Mouse (Mus musculus): Measurements from ENCODE around the gene Lsm14a. TPM values are rescaled to one million over a fixed set of nuclear protein-coding genes. Genes with fewer than 3 reads are reported as not detected.

The Lsm14a gene
- total RNA-seq (2021): 10 to 100 TPM; 56.0 to 73.4 TPM

DNA sequence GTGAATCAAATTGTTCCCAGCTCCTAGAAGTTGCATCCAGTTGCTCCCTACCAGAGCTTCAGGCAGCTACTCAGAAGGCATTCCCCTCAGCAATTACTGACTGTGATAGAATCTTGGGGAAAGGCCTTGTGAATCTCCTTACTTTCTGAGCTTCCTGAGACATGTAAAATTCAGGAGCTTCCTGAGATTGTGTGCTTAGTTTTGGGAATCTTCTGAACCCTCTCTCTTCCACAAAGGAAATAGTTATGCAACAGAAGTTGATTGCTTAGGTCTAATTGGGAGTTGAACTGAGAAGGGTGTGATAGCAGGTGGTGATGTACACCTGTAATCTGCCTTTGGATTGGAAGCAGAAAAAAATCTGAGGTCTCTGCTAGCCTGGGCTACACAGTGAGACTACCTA, at the start of gene Lsm14a:
Gene Lsm14a, minus strand, starts transcription at position 101 of the 400 bp plus-strand sequence.
- no peak for DNase-seq (ENCODE audit: extremely low spot score in 1 of 2, low spot score in 2 of 2)
- intact Hi-C loops (cut with DNase I): no loop called here

DNA sequence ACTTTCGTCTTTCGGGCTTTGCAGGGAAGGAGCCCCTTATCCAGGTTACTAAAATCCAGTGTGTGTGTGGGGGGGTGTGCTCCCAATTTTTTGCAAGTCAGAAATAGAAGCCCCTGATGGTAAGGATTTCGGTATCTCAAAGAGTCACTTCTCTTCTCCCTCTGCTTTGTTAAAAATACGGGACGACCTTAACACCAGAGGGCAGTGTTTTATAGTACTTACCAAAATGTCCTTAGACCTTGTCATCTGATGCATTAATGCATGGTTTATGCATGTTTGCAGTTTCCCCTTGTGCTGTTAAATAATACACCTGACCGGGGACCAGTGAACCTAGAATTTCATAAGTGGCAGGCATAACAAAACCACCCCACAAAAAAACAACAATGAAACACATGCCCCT, 45.8 kb upstream of the Lsm14a start:
- intact Hi-C loops (cut with DNase I): loop anchor here (2.0 kb wide), 1 partner anchor 234 kb away; no protein-coding TSS in a partner anchor
- DNase-seq (ENCODE audit: extremely low spot score in 1 of 2, low spot score in 2 of 2): peak in 1 of 2 experiments; percentile 27

DNA sequence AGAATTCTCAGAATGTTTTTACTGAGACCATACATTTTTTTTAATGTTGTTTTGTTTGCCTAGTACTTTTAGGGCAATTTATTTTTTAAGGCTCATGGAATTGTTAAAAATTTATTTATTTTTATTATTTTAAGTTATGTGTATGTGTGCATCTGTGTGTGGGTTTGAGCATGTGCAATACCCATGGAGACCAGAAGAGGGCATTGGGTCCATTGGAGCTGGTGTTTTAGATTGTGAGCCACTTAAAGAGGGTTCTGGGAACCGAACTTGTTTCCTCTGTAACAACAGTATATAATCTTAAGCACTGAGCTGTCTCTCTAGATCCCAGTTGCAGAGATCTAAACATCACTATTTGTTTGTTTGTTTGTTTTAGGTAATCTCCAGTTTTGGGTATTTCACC, 40.5 kb upstream of the Lsm14a start:
- intact Hi-C loops (cut with DNase I): no loop called here
- no peak for DNase-seq (ENCODE audit: extremely low spot score in 1 of 2, low spot score in 2 of 2)

DNA sequence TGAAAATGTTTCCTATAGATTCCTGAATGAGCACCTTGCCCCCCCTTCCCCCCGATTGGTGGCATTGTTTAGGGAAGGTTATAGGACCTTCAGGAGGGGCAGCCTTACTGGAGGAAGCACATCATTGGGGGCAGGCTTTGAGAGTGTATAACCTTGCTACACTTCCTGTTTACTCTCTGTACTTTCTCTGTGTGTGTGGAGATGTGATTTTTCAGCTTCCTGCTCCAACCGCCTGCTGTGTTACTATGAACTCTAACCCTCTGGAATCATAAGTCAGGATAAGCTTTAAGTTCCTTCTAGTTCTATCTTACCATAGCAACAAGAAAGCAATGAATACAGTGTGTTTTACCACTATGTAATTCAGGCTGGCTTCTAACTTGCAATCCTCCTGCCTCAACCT, 28.1 kb upstream of the Lsm14a start:
- intact Hi-C loops (cut with DNase I): no loop called here
- DNase-seq (ENCODE audit: extremely low spot score in 1 of 2, low spot score in 2 of 2): no peak

DNA sequence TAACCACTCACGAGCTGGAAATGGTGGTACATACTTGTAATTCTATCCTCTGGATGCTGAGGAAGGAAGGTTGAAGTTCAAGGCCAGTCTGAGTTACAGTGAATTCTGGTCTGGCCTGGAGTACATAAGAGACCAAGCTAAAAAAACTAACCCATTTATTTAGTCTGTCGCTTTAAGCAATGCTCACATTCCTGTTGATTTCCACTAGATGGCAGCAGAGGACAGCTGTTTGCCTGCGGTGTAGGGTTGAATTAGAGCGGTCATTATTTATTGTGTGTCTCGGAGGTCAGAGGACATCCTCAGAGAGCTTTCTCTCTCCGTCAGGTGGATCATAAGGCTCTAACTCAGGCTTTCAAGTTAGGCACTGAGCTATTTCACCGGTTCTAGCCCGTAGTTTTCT, 14.4 kb upstream of the Lsm14a start:
- no peak for DNase-seq (ENCODE audit: extremely low spot score in 1 of 2, low spot score in 2 of 2)
- intact Hi-C loops (cut with DNase I): loop anchor here (1.0 to 10.0 kb wide), 3 partner anchors 265 to 857 kb away; no protein-coding TSS in a partner anchor

DNA sequence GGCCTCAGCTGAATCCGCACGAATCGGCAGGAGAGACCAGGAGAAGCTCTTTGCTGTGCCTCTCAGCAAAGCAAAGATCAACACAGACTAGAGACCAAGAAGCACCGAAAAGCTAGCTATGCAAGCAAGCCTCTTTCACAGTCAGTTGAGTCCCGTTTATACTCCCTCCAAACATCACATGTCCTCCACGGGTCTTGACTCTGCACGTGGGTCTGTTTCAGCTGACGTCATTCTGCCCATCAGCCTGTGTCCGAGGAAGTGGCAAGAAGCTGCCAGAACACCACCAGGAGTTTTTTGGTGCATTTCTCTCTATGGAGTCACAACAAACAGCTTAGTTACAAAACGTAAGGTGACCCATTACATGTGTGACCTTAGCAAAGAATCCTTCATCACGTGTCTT, 10.8 kb upstream of the Lsm14a start:
- intact Hi-C loops (cut with DNase I): loop anchor here (10.0 kb wide), 2 partner anchors 771 to 861 kb away; no protein-coding TSS in a partner anchor
- DNase-seq (ENCODE audit: extremely low spot score in 1 of 2, low spot score in 2 of 2): no peak

DNA sequence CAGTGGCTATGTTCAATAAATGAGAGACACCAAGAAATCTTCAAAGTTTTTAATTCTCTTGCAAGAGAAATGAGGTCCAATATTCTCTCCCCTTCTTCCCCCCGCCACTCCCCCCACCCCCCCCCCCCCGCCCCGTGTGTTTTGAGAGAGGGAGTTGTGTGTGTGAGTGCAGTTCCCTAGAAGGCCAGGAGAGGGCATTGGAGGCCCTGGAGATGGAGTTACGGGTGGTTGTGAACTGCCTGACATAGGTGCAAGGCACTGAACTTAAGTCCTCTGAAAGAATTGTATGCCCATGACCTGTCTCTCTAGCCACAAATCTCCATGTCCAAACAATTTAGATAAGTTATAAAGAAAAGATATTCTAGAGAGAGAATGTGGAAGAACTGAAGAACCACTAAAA, 7.0 kb upstream of the Lsm14a start:
- intact Hi-C loops (cut with DNase I): loop anchor here (10.0 kb wide), 2 partner anchors 775 to 865 kb away; no protein-coding TSS in a partner anchor

DNA sequence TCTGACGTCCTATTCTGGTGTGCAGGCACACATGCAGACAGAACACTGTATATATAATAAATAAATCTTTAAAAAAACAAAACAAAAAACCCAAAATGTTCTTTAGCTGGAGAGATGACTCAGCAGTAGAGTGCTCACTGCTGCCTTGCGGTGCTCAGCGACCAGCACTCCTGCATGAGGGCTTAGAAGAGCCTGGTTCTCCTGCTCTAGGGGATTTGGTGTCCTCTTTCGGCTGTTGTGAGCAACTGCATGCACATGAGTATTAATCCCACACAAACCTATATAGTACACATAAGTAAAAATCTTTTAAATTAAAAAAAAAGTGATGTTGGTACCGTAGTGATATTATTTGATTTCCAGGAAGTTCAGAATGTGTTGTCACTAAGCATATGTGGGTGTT, 5.7 kb upstream of the Lsm14a start:
- no peak for DNase-seq (ENCODE audit: extremely low spot score in 1 of 2, low spot score in 2 of 2)
- intact Hi-C loops (cut with DNase I): no loop called here

More for the DNA sequence above, 7.0 kb upstream of the Lsm14a start:
- no peak for DNase-seq (ENCODE audit: extremely low spot score in 1 of 2, low spot score in 2 of 2)

DNA sequence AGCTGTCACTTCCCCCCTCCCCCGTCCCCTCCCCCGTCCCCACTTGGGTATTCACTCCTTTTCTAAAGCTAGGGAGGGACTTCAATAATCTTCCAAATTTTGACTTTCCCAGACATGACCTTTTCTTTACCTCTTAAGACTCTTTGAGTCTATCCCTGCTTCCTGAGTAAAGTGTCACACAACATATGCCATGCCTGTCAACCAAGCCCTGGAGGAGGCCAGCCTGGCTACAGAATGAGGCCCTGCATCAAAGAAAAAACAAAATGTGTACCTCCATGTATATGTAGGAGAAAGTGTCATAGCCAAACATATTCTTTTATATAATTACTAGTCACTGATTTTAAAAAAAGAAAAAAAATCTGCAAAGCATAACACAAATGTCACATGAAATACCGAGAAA, 3.7 kb upstream of the Lsm14a start:
- intact Hi-C loops (cut with DNase I): no loop called here
- DNase-seq (ENCODE audit: extremely low spot score in 1 of 2, low spot score in 2 of 2): no peak

DNA sequence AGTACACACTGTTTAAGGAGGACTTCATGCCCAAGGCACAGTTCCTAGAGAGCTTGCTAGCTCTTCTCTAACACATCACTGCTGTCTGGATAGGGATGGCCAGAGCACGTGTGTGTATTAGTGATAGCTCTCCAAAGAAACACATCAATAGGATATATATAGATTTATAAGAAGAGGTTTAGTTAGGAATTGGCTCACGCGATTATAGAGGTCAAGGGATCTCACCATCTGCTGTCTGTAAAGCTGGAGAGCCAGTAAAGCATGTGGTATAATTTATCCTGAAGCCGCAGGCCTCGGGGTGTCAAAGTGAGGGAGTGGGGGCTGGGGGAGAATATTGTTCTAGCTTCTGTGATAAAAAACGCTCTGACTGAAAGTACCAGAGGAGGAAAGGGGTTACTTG, 2.6 kb upstream of the Lsm14a start:
- intact Hi-C loops (cut with DNase I): no loop called here
- no peak for DNase-seq (ENCODE audit: extremely low spot score in 1 of 2, low spot score in 2 of 2)

DNA sequence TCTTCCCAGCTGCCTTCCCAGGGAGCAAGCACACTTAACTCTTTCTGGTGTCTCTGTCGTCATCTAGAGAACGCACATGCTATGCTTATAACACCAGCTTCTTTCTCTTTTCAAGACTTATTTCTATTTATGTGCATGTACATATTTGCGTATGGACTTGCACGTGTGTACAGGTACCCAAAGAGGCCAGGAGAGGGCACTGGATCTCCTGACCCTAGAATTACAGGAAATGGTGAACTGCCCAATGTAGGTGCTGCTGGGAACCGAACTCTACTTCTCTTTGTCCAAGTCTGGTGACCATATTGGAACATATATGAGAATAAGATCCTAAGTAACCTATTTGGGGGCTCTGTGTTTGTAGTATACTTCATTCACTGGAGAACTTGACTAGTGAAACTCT, 1.5 kb upstream of the Lsm14a start:
- DNase-seq (ENCODE audit: extremely low spot score in 1 of 2, low spot score in 2 of 2): no peak
- intact Hi-C loops (cut with DNase I): no loop called here

DNA sequence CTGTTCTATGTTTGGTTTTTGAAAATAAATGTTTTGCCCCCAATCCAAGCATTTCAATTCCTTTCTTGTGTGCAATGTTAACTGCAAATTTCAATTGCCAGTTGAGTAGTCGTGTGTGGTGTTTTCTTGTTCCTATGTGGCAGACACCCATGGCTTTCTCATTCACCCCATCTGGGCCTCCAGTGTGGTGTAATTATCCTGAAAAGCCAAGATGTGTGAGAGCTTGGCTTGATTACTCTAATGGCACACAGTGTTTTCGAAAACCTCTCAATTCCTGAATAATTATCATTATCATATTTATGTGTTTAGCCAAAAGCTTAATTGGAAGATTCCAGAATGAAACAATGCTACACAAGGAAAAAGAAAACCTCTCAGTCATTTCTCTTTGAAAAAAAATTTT, 976 bp upstream of the Lsm14a start:
- intact Hi-C loops (cut with DNase I): no loop called here
- DNase-seq (ENCODE audit: extremely low spot score in 1 of 2, low spot score in 2 of 2): no peak

DNA sequence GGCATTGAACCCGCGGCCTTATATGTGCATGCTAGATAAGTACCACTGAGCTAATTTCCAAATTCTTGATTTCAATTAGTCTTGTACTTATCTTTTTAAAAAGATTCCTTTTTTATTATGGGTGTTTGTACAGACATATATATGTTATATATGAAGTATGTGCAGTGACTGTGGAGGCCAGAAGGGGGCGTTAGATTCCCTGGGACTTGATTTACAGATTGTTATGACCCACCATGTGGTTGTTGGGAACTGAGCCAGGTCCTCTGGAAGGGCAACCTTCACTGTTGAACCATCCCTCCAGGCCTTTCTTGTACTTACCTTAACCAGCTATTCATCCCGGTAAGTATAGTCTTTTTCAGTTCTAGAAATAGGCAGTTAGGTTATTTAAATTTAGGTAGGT, 780 bp downstream of the Lsm14a start:
- intact Hi-C loops (cut with DNase I): no loop called here
- peak in 1 of 2 experiments; percentile 39 for DNase-seq (ENCODE audit: extremely low spot score in 1 of 2, low spot score in 2 of 2)

DNA sequence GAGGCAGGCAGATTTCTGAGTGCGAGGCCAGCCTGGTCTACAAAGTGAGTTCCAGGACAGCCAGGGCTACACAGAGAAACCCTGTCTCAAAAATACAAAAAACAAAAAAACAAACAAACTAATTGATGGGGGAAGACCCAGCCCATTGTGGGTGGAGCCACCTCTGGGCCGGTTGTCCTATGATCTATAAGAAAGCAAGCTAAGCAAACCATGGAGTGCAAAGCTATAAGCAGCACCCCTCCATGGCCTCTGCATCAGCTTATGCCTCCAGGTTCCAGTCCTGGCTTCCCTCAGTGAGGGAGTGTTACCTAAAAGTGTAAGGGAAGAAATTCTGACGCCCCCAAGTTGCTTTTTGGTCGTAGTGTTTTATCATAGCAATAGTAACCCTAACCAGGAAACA, 1.4 kb downstream of the Lsm14a start:
- intact Hi-C loops (cut with DNase I): no loop called here
- DNase-seq (ENCODE audit: extremely low spot score in 1 of 2, low spot score in 2 of 2): no peak

DNA sequence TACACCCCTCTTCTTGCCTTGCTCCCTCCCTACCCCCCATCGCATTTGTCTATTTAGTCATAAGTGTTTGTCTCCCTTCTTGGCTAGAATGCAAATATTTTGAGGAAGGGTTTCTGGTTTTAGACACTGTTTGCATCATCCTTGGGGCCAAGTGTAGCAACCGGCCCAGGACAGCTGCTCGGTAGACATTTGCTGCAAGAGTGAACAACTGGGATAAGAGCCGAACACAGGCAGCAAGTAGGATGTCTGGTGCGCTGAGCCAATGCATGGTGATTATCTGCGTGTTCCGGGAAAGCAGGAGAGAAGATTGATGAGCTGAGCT, 2.3 kb downstream of the Lsm14a start:
- no peak for DNase-seq (ENCODE audit: extremely low spot score in 1 of 2, low spot score in 2 of 2)
- intact Hi-C loops (cut with DNase I): no loop called here

DNA sequence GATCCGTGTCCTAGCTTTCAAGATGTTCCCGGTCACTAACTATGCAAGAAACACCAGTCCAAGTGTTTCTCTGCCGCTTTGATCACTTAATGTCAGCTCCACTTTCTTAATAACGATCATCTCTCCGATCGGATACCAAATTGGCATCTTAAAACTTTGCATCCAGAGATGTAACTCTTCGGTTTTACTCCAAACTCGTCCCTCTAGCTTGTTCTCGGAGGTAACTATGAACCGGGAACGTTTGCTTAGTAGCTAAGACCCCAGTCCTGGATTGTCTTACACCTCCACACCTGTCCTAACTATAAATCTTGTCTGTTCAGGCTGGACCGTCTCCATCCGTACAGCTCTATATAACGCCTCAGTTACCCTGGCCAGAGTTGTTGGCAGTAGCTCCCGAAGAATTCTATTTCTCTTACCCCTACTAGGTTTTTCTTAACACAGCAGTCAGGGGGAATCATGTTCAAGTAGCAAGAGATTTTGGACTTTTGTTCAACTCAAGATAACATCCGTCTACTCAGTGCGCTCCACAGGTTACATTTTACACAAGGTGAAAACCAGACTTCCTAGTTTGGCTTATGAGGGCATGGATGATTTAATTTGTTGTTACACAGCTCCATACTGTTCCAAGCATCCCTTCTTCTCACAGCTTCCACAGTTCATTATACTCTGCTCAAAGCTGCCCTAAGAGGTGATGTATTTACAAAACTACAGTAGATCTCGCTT, 2.8 kb downstream of the Lsm14a start:
- no peak for DNase-seq (ENCODE audit: extremely low spot score in 1 of 2, low spot score in 2 of 2)
- intact Hi-C loops (cut with DNase I): no loop called here

DNA sequence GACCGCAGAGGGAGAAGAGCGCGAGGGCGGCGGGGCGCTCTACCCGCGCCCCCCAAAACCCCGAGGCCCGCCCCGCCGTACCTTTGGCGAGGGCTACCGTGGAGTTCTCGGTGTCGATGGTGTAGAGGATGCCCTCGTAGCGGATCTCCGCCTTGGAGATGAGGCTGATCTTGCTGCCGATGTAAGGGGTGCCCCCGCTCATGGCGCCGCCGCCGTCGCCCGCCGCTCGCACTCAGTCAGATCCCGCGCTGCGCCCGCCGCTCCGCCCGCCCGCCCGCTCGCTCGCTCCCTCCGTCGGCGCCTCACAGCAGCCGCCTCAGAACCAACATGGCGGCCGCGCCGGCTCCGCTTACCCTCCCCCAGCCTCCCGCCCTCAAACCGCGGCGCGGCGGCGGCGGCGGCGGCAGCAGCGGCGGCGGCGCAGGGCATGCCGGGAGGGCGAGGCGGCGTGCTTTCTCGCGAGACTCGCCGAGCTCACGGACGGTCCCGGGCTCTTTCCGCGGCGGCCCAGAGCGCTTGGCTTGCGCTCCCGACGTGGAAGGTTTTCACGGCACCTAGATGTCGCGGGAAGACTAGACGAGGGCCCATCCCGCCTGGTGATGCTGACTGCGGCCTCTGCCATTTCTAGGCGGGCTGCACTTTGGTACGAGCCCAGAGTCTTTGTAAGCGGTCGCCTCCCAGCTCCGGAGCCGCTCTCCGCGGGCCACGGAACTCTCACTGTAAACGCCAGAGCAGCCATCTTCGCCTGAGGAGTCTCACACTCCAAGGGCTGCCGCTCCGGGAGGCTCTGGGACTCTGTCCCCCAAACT, 3.6 kb downstream of the Lsm14a start:
- peak; percentile 84 to 97 for DNase-seq (ENCODE audit: extremely low spot score in 1 of 2, low spot score in 2 of 2)
- intact Hi-C loops (cut with DNase I): no loop called here

DNA sequence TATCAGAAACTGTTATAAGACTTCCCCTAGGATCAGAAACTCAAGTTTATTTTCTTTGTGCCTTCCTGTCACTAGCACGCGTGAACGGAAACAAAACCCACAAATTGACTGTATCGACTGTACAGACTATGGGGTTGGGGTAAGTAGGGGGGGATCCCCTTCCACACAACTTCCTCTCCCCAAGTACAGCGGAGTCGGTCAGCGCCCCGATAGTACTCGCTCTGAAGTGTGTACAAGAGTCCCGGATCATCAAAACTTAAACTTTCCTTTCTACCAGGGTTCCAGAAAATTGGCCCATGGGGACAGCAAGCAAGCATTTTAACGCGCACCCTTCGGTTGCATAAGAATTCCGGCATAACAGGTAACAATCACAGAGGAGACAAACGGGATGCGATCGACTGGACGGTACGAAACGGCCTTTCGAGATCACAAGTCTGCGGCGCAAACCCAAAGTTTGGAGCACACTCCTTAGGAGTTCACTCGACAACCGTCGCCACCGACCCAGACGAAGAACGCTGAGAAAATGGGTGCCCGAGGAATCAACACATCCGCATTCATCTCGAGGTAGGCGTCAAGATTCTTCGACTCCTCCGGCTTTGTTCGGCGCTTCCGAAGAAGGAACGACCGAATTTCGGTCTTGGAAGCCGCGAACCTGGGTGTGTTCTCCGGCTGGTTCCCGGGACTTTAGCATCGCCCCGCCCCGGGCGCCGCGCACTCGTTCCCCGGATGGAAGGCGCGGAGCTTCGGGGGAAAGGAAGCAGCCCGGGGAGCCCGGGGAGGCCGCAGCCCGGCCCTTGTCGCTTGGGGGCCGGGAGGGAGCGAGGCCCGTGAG, 4.5 kb downstream of the Lsm14a start:
- peak in 1 of 2 experiments; percentile 79 for DNase-seq (ENCODE audit: extremely low spot score in 1 of 2, low spot score in 2 of 2)
- intact Hi-C loops (cut with DNase I): no loop called here

DNA sequence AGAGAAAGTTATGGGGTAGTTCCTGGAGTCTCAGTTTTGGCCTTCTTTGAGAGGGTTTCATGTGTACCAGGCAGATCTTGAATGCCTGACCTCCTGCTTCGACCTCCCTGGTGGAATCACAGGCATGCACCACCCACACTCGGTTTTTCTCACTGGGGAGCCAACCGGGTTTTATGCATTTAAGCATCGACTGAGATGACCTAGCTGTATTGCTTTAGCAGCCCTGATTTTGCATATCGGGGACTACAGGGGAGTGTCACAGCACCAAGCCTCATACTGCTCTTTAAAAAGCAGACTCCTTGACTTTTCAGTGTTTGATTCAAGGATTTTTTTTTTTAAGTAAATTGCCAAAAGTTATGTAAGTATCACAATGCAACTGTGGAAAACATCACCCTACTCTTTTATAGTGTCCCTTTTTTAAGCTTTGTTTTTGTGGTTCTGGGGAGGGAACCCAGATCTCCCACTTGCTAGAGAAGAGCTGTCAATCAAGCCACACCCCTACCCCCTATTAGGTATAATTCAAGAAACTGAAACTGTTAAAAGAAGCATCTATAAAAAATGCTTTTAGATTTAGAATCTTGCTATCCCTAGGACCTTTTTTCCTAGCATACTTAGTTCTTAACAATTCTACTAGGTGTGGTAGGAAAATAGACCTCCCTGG, 5.2 kb downstream of the Lsm14a start:
- DNase-seq (ENCODE audit: extremely low spot score in 1 of 2, low spot score in 2 of 2): no peak
- intact Hi-C loops (cut with DNase I): no loop called here

Data from left cerebral cortex, postnatal 10 days (tissue).